Mouse (Mus musculus) heart, postnatal 4 days (tissue): ENCODE data around the gene Gm21976. TPM values are rescaled to one million over a fixed set of nuclear protein-coding genes. Genes with fewer than 3 reads are reported as not detected.

Source experiments
- DNase-seq: peaks from one replicate; pipeline ENCODE4 v3.0.0; 2021
- total RNA-seq, 2 experiments: library from RNA; stranded (reverse); gene quantifications; 2 replicates each; pipeline ENCODE4 v1.2.3; 2021

The Gm21976 gene
- not detected for total RNA-seq

- DNase-seq, result no peak
Measured at GRCm38 (mm10) chr13:98279686-98280085, at the start of gene Gm21976. Gm21976 (plus strand) TSS chr13:98279887.

DNA sequence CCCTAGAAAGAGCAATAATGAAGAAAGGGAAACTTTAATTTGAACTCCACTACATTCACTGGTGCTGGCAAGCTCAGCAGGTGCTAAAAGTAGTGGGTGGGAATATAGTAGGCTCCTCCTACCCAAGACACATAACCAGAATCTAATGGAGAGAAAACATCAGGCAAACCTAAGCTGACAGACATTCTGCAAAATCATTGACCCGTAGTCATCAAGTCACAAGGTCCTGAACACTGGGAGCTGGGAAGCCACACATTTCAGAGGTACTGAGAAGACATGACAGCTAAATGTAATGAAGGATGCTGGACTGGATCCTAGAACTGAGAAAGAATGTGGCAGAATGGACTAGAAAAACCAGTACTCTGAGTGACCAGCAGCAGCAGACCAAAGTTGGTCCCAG lies 49.2 kb upstream of the Gm21976 start:
- DNase-seq, result no peak

DNA sequence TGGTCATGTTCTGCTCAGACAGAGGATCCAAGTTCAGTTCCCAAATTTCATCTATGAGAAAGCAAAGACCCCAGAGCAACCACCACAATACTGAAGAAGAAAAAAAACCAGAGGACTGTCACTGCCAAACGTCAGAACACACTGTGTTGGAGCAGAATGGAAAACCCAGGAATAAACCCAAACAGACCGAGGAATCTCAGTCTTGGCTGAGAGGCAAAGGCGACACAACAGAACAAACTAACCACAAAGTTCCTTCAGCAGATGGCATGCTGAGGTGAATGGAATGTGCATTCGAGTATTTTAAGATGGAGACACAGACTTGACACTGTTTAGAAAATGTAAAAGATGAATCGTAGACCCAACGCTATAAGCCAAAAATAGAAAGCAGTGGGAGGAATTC lies 44.2 kb upstream of the Gm21976 start:
- no peak for DNase-seq

DNA sequence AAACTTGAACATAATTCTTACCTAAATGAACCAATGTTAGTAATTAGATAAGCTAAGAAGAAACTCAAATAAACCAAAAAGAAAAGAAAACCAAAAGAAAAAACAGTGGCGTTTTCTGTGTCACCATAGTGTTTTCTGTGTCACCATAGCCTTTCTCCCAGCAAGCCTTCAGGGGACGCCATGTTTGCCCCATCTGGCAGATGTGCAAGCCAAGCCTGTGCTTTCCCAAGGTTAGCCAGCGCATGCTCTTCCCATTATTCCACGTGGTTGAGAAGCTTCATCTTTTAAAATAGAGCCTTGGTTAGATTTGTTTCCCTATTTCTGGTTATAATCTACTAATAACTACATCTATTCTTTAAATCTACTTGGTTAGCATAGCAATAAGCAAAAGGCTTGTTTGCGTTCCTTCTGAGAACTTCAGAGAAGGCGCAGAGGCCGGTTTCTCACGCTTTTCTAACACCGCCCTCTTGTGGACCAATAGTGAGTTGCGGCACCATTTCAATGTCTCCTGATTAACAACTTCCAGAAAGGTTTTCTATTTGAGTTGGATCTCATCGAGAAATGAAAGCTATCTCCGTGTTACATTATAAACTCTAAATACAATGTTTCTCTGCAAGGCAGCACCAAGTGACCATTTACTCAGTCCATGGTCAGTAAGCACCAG lies 39.6 kb upstream of the Gm21976 start:
- peak; percentile 81 for DNase-seq

DNA sequence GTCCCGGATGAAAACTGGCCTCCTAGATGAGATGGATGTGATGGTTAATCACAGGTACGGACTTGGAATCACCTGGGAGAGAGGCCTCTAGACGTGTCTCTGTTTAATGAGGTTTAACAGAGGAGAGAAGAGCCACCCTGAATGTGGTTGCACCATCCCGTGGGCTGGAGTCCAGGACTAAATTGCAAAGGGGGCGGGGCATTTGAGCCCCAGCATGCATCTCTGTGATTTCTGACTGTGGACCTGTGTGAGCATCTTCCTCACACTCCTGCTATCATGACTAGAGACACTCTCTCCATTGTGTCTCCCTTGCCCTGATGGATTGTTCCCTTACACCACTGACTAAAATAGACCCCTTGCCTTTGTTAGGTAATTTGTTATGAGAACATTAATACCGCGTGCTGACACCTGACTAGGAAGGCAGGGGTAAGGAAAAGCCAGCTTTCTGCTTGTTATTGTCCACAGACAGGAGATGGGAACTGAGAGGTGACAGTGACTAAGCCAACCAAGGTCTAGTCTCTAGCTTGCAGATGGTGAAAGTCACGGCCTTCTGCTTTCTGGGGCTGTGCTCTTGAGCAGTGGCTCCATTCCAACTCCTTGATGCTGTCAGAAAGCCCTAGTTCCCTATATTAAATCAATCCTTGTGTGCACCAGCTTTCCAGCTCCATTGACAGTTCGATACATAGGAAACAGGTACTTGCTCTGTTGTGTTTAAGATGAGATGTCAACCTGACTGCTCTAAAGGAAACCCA lies 38.0 kb upstream of the Gm21976 start:
- no peak for DNase-seq

GRCm38 (mm10) chr13:98244571-98245350 lies 34.9 kb upstream of the Gm21976 start:
- DNase-seq, result peak; percentile 9

GRCm38 (mm10) chr13:98245386-98245785 lies 34.3 kb upstream of the Gm21976 start:
- DNase-seq, result no peak

GRCm38 (mm10) chr13:98249594-98249993 lies 30.1 kb upstream of the Gm21976 start:
- DNase-seq, result no peak

DNA sequence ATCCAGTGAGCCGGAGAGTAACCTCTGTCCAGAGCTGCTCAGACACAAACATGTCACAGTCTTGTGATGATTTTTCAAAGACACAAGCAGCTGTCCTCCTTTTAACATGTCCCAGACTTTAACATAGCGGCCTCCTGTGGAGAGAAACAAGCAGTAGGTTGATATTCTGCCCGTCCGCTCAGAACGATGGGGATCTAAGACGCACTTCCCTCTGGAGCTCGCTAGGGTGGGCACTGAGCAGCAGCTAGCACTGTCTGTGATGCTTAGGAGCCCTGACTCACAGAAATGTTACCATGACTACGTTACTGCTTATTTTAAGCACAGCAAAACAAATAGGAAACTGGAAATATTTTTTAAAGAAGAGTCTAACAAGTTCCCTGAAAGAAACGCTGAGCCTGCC lies 24.8 kb upstream of the Gm21976 start:
- DNase-seq, result peak; percentile 24

GRCm38 (mm10) chr13:98262636-98263457 lies 16.8 kb upstream of the Gm21976 start, which contains the start of the genes Utp15 and Ankra2:
Utp15 (minus strand) TSS chr13:98263041.
Ankra2 (plus strand) TSS chr13:98263074.
- DNase-seq, result peak; percentile 99

- DNase-seq, result no peak
Measured at GRCm38 (mm10) chr13:98263458-98263987, 16.2 kb upstream of the Gm21976 start.

- no peak for DNase-seq
Measured at GRCm38 (mm10) chr13:98264111-98264510, 15.6 kb upstream of the Gm21976 start.

DNA sequence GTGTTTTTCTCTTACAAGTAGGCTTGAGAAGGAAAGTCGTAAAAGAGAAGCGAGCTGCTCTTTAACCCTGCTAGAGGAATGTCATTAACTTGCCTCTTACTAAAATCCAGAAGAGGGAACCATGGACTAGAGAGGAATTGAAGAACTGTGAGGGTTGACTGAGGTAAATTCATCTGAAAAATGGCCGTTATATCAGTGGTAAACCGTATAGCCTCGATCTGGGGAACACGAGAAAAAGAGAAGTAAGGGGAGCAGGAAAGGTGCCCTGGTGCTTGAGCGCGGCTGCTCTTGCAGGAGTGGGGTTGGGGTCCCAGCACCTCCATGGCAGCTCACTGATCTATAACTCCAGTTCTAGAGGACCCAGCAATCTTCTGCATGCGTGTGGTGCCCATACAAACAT lies 5.7 kb upstream of the Gm21976 start:
- DNase-seq, result no peak

DNA sequence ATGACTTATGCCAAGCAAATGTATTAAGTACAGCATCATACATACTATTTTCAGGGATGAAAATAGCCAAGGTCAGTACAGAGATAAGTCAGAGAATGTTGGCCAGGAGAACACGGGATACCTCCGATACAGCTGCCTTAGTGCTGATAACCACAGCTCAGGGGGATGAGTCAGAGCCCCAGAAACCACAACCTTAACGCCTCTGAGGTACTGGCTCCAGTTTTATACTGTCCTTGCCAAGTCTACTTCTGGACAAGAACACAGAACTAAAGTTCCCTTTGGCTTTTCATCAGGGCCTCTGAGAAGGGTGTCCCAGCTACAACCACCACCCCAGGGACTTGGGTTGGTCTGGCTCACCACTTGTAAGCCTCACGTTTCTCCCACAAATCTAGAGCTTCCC lies 4.0 kb upstream of the Gm21976 start:
- DNase-seq, result peak; percentile 32

DNA sequence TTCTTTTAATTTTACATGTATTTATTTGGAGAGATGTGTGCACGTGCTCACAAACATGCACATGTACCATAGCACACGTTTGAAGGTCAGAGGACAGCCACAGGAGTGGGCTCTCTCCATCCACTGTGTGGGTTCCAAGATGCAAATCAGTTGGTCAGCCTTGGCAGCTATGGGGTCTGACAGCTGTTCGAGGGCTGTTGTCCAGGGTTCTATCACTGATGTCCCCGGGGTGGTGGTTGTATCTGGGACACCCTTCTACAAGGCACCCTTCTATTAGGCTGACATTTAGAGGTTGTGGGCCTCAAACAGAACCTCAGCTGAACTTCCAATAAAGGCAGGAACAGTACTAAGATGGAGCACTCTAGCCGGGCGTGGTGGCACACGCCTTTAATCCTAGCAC lies 3.4 kb upstream of the Gm21976 start:
- DNase-seq, result no peak

DNA sequence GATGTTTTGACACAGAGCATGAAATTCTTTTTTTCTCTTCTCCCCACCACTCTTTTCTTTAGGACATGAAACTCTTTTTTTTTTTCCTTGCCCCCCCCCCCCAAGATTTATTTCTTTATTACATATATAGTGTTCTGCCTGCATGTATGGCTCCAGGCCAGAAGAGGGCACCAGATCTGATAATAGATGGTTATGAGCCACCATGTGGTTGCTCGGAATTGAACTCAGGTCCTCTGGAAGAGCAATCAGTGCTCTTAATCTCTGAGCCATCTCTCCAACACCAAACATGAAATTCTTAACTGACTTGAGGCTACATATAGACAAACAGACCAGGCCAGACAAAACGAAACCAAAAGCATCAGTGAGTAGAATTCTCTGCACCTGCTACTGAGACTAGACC lies 2.2 kb upstream of the Gm21976 start:
- no peak for DNase-seq

DNA sequence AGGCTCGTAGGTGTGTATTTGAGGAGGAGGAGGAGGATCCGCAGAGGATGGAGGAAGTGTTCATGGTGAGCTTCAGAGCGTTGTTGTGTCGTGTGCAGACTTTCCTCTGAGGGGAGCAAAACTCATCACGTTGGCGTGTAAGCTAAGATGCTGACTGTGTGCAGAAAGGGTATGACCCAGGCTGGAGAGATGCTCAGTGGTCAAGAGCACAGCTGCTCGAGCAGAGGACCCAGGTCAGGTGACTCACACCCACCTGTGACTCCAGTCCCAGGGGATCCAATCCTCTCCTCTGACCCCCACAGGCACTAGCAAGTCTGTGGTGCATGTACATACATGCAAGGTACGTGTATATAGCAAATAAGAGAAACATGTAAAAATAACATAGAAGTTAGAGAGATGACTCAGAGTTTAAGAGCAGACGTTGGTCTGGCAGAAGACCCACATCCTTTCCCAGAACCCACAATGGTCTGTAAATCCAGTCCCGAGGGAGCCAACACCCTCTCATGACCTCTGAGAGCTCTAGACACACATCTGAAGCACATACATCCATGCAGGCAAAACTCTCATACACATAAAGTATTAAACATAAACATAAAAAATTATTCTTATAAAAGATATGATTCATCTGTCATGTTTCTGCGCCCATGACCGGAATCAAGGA lies 1.4 kb downstream of the Gm21976 start:
- DNase-seq, result no peak

DNA sequence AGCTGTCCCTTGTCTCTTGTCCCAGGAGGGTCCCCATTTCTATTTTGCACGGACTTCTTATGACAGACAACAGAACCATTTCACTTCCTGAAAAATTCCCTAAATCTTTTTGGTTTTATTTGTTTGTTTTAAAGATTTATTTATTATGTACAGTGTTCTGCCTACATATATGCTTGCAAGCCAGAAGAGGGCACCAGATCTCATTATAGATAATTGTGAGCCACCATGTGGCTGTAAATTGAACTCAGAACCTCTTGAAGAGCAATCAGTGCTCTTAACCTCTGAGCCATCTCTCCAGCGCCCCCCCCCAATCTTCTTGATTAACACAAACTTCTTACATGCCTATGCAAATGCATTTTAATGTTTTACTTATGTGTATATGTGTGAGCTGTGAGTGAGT lies 11.0 kb downstream of the Gm21976 start:
- no peak for DNase-seq

DNA sequence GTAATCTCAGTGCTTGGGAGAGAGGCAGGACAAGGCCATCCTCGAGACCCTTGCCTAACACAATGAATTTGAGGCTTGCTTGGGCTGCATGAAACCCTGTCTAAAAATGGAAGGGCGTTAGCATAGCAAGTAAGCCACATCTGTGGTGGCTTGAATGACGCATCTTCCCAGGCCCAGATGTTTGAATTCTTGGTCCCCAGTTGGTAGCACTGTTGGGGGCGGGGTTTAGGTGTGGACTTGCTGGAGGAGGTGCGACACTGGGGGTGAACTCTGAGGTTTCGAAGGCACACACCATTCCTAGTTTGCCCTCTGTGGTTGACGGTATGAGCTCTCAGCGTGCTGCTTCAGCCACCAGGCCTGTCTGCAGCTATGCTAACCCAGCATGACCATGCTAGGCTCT lies 12.0 kb downstream of the Gm21976 start:
- DNase-seq, result no peak

GRCm38 (mm10) chr13:98296072-98296471 lies 16.4 kb downstream of the Gm21976 start:
- DNase-seq, result no peak

GRCm38 (mm10) chr13:98297883-98298482 lies 18.3 kb downstream of the Gm21976 start:
- DNase-seq, result no peak
